Mouse (Mus musculus): ENCODE results near the gene Gmppa. TPM values are rescaled to one million over a fixed set of nuclear protein-coding genes. Genes with fewer than 3 reads are reported as not detected.

Gmppa gene
- 57.3 and 68.3 TPM in 2 replicates for total RNA-seq (2014; rRNA removed)
- polyA plus RNA-seq (2015; fragmentation: Nextera tagmentation; extraction: Ambion mirVana) = 64.0 and 64.9 TPM in 2 replicates

GRCm38 (mm10) chr1:75435475-75436328 is at the start of gene Gmppa:
TSS of gene Gmppa (plus strand) at chr1:75435930.
- Histone ChIP-seq H3K36me3 (ENCODE audit: insufficient read depth) (peaks cover 7% of the 10 kb centered on the region), H3K4me1 (ENCODE audit: insufficient read depth) (no peaks in the 10 kb centered on the region), H3K27me3 (ENCODE audit: insufficient read depth, low read length) (no peaks in the 10 kb centered on the region), H3K9ac (peak within 1 kb of the TSS; percentile 70), H3K9me3 (ENCODE audit: low read length) (no peaks in the 10 kb centered on the region), H3K4me3 (ENCODE audit: low read depth, low read length) (peak within 1 kb of the TSS; percentile 56), H3K4me2 (ENCODE audit: low read depth) (peak within 1 kb of the TSS; percentile 64), H3K27ac (ENCODE audit: low read depth, low read length) (peak within 1 kb of the TSS; percentile 69)
- no peak for TF ChIP-seq CTCF (IDR thresholded peaks at IDR 0.05; ENCODE audit: low read depth)
- DNase-seq = peak; percentile 88
- WGBS = 6% methylated on average over 28 of the region's 28 CpGs
- peak; percentile 95 for ATAC-seq

- H3K27ac ChIP-seq (ENCODE audit: low read depth, low read length) = peak overlapping the region; percentile 57; the same call in 1 of the 2 replicates
- H3K4me3 ChIP-seq (ENCODE audit: low read depth, low read length) = peak overlapping the region; percentile 11; the same call in 1 of the 2 replicates
- WGBS = 37% methylated on average over 4 of the region's 4 CpGs
- H3K36me3 ChIP-seq (ENCODE audit: insufficient read depth) = no peaks in the 10 kb centered on the region
- peaks cover 14% of the 10 kb centered on the region for H3K4me1 ChIP-seq (ENCODE audit: insufficient read depth)
- DNase-seq (peak; percentile 68), ATAC-seq (peak; percentile 28)
- 0 out of 2 replicates have a peak overlapping the region, but pooled peaks have one; percentile 28 for H3K9ac ChIP-seq
- no peak for TF ChIP-seq CTCF (IDR thresholded peaks at IDR 0.05; ENCODE audit: low read depth)
- peaks cover 16% of the 10 kb centered on the region; the same call in 1 of the 2 replicates for H3K27me3 ChIP-seq (ENCODE audit: insufficient read depth, low read length)
- H3K9me3 ChIP-seq (ENCODE audit: low read length) = no peaks in the 10 kb centered on the region
- peak overlapping the region; percentile 39 for H3K4me2 ChIP-seq (ENCODE audit: low read depth)
These were observed 49.6 kb upstream of the Gmppa start for GRCm38 (mm10) chr1:75386149-75386548.

DNA sequence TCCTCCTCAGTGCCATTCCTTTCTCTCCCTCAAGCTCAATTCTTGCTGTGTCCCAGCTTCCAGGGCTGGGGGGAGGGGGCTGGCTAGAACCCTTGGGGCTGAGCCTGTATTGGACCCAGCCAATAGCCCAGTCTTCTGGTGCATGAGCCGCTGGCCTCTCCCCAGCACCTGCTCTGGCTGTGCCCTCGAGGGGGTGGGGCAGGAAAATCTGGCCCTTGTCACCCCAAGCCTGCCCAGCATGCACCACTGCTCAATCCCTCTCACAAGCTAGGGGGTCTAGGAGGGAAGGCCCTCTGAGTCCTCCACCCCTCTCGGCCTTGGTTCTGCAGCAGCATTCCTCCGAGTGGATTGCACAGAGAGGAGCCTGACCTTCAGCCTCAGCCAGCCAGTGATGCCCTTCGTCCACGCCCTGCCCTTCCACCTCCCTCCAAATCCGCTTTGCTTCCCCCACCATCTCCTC is 48.2 kb upstream of the Gmppa start:
- H3K36me3 ChIP-seq (ENCODE audit: insufficient read depth) = no peaks in the 10 kb centered on the region
- H3K27ac ChIP-seq (ENCODE audit: low read depth, low read length) = no peak overlapping the region
- no peak for TF ChIP-seq CTCF (IDR thresholded peaks at IDR 0.05; ENCODE audit: low read depth)
- 0 out of 2 replicates have a peak overlapping the region, but pooled peaks have one; percentile 29 for H3K9ac ChIP-seq
- DNase-seq = no peak
- ATAC-seq = no peak
- H3K27me3 ChIP-seq (ENCODE audit: insufficient read depth, low read length) = peaks cover 16% of the 10 kb centered on the region; the same call in 1 of the 2 replicates
- WGBS = 24% methylated on average over 7 of the region's 7 CpGs
- peaks cover 14% of the 10 kb centered on the region for H3K4me1 ChIP-seq (ENCODE audit: insufficient read depth)
- no peak overlapping the region for H3K4me3 ChIP-seq (ENCODE audit: low read depth, low read length)
- peak overlapping the region; percentile 44 for H3K4me2 ChIP-seq (ENCODE audit: low read depth)
- no peaks in the 10 kb centered on the region for H3K9me3 ChIP-seq (ENCODE audit: low read length)

DNA sequence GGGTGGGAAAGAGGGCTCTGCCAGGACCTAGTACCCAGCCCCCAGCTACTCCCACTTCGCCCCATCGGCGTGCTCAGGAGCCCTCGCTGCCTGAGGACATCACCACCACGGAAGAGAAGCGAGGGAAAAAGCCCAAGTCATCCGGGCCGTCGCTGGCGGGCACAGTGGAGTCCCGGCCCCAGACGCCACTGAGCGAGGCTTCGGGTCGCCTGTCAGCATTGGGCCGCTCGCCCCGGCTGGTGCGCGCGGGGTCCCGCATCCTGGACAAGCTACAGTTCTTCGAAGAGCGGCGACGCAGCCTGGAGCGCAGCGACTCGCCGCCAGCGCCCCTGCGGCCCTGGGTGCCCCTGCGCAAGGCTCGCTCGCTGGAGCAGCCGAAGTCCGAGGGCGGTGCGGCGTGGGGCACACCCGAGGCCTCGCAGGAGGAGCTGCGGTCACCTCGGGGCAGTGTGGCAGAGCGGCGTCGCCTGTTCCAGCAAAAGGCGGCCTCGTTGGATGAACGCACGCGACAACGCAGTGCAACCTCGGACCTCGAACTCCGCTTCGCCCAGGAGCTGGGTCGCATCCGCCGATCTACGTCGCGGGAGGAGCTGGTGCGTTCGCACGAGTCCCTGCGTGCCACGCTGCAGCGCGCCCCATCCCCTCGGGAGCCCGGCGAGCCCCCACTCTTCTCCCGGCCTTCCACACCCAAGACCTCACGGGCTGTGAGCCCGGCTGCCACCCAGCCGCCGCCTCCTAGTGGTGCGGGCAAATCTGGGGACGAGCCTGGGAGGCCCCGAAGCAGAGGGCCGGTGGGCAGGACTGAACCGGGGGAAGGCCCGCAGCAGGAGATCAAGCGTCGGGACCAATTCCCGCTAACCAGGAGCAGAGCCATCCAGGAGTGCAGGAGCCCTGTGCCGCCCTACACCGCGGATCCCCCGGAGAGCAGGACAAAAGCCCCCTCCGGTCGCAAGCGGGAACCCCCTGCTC is 47.5 kb upstream of the Gmppa start:
- DNase-seq (no peak), ATAC-seq (peak; percentile 23; the same call in 1 of the 2 replicates)
- H3K4me1 ChIP-seq (ENCODE audit: insufficient read depth) = peaks cover 17% of the 10 kb centered on the region
- no peaks in the 10 kb centered on the region for H3K9me3 ChIP-seq (ENCODE audit: low read length)
- TF ChIP-seq CTCF (IDR thresholded peaks at IDR 0.05; ENCODE audit: low read depth) = peak; percentile 48
- no peak overlapping the region for H3K27ac ChIP-seq (ENCODE audit: low read depth, low read length)
- H3K4me2 ChIP-seq (ENCODE audit: low read depth) = peak overlapping the region; percentile 44
- H3K36me3 ChIP-seq (ENCODE audit: insufficient read depth) = no peaks in the 10 kb centered on the region
- 7% methylated on average over 94 of the region's 94 CpGs for WGBS
- H3K9ac ChIP-seq = peak overlapping the region; percentile 29
- peaks cover 16% of the 10 kb centered on the region; the same call in 1 of the 2 replicates for H3K27me3 ChIP-seq (ENCODE audit: insufficient read depth, low read length)
- peak overlapping the region; percentile 29 for H3K4me3 ChIP-seq (ENCODE audit: low read depth, low read length)

GRCm38 (mm10) chr1:75388898-75389515 is 46.7 kb upstream of the Gmppa start:
- H3K36me3 ChIP-seq (ENCODE audit: insufficient read depth) = no peaks in the 10 kb centered on the region
- no peak overlapping the region for H3K27ac ChIP-seq (ENCODE audit: low read depth, low read length)
- peak overlapping the region; percentile 44 for H3K4me2 ChIP-seq (ENCODE audit: low read depth)
- H3K4me1 ChIP-seq (ENCODE audit: insufficient read depth) = peaks cover 20% of the 10 kb centered on the region
- 26% methylated on average over 23 of the region's 23 CpGs for WGBS
- H3K9me3 ChIP-seq (ENCODE audit: low read length) = no peaks in the 10 kb centered on the region
- TF ChIP-seq CTCF (IDR thresholded peaks at IDR 0.05; ENCODE audit: low read depth) = no peak
- DNase-seq (no peak), ATAC-seq (no peak)
- H3K4me3 ChIP-seq (ENCODE audit: low read depth, low read length) = peak overlapping the region; percentile 29; the same call in 1 of the 2 replicates
- H3K27me3 ChIP-seq (ENCODE audit: insufficient read depth, low read length) = peaks cover 16% of the 10 kb centered on the region; the same call in 1 of the 2 replicates
- H3K9ac ChIP-seq = peak overlapping the region; percentile 29

DNA sequence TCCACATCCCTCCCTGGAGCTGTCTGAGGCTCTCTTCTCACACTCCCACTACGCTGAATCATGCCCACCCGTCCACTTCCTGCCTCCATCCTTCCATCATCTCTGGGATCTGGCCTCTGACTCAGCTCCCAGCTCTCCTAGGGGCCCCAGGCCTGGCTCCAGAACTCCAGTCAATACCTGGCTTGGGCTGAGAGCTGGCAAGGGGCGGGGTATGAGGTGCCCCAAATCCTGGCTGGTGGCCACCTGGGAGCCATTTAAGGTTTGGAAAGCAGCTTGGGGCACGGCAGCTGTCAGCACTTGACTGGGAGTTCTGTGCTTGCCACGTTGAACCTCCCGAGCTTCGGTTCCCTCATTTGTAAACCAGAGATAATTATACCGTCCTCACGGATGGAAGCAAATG is 42.6 kb upstream of the Gmppa start:
- H3K27ac ChIP-seq (ENCODE audit: low read depth, low read length) = peak overlapping the region; percentile 35; the same call in 1 of the 2 replicates
- peak; percentile 61 for DNase-seq

More for the DNA sequence above, 42.6 kb upstream of the Gmppa start:
- Histone ChIP-seq H3K9me3 (ENCODE audit: low read length) (no peaks in the 10 kb centered on the region), H3K9ac (no peak overlapping the region), H3K4me2 (ENCODE audit: low read depth) (no peak overlapping the region), H3K4me1 (ENCODE audit: insufficient read depth) (peaks cover 7% of the 10 kb centered on the region; the same call in 1 of the 2 replicates), H3K4me3 (ENCODE audit: low read depth, low read length) (no peak overlapping the region), H3K27me3 (ENCODE audit: insufficient read depth, low read length) (0 out of 2 replicates have a peak, but pooled peaks cover 2% of the 10 kb centered on the region), H3K36me3 (ENCODE audit: insufficient read depth) (no peaks in the 10 kb centered on the region)
- ATAC-seq = peak; percentile 72
- no peak for TF ChIP-seq CTCF (IDR thresholded peaks at IDR 0.05; ENCODE audit: low read depth)
- WGBS = 29% methylated on average over 9 of the region's 9 CpGs
